In the genomic region with DNA sequence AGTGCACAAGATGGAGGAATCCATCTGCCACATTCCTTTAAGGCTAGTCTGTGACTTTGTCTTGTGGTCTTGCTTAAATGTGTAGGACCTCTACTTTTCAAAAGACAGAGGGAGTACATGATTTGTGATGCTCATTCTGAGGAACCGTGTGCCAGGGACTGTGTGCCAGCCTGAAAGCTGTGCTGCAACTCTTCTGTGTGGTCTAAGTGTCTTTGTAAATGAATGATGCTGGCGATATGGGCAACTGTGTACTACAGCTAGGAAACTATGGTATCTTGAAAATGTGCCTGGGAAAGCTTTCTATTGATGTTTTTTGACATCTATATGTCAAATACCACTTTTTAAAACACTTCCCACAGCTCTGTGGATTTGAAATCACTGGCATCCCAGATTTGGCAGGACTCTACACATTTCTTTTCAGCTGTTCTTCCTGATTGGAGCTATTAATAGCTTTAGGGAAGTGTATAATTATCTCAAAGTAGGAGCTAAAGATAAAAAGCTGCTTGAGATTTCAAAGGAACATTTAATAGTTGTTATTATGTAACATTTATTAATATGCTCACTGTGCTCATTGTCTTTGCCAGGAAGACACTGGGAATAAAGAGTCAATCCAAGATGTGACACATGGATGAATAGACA, we compare ENCODE assay signal across 35 mouse cellular contexts. TPM values are rescaled to one million over a fixed set of nuclear protein-coding genes. Genes with fewer than 3 reads are reported as not detected.
DNase-seq lines count a peak whose midpoint lies in the region; ATAC-seq and TF ChIP-seq lines count a peak whose summit lies in the region.
"Had no signal": no experiment of that assay in that cellular context is flagged by ENCODE, and none has a peak within 500 bp of the region (broad histone marks: within the 10 kb centered on the region; RNA-seq: fewer than 3 reads in every experiment).

No protein-coding gene starts in this region.

- H3K4me1 ChIP-seq in forebrain, embryonic 14.5 days (ENCODE audit: control insufficient read depth, insufficient read depth, low read length), result no peaks in the 10 kb centered on the region
- no peaks in the 10 kb centered on the region for H3K4me1 ChIP-seq in forebrain, embryonic 10.5 days
- H3K4me1 ChIP-seq in lung, embryonic 14.5 days (ENCODE audit: insufficient read depth), result no peaks in the 10 kb centered on the region
- H3K4me1 ChIP-seq in forebrain, postnatal 0 days (ENCODE audit: insufficient read depth), result peaks cover 5% of the 10 kb centered on the region; the same call in 1 of the 2 replicates
- H3K4me1 ChIP-seq: embryonic facial prominence, embryonic 12.5 days; heart, embryonic 12.5 days; hindbrain, embryonic 13.5 days; limb, embryonic 13.5 days; liver, embryonic 12.5 days; midbrain, embryonic 13.5 days had no signal

- H3K36me3 ChIP-seq in forebrain, embryonic 14.5 days (ENCODE audit: control insufficient read depth, insufficient read depth, low read length), result no peaks in the 10 kb centered on the region
- no peaks in the 10 kb centered on the region for H3K36me3 ChIP-seq in forebrain, embryonic 10.5 days (replicated peaks)
- no peaks in the 10 kb centered on the region for H3K36me3 ChIP-seq in lung, embryonic 14.5 days (ENCODE audit: insufficient read depth)
- no peaks in the 10 kb centered on the region for H3K36me3 ChIP-seq in forebrain, postnatal 0 days (ENCODE audit: insufficient read depth)
- H3K36me3 ChIP-seq: embryonic facial prominence, embryonic 12.5 days; heart, embryonic 12.5 days; hindbrain, embryonic 13.5 days; limb, embryonic 13.5 days; liver, embryonic 12.5 days; midbrain, embryonic 13.5 days had no signal

- H3K4me2 ChIP-seq in forebrain, embryonic 14.5 days (ENCODE audit: low read length), result no peak overlapping the region
- no peak overlapping the region for H3K4me2 ChIP-seq in lung, embryonic 14.5 days
- no peak overlapping the region for H3K4me2 ChIP-seq in forebrain, postnatal 0 days (ENCODE audit: low read depth)
- H3K4me2 ChIP-seq: embryonic facial prominence, embryonic 12.5 days; heart, embryonic 12.5 days; hindbrain, embryonic 13.5 days; limb, embryonic 13.5 days; liver, embryonic 12.5 days; midbrain, embryonic 13.5 days had no signal

- WGBS in forebrain, embryonic 14.5 days, result 84% methylated on average over 2 of the region's 2 CpGs
- WGBS in forebrain, embryonic 10.5 days, result 93% methylated on average over 2 of the region's 2 CpGs
- WGBS in lung, embryonic 14.5 days, result 65% methylated on average over 2 of the region's 2 CpGs
- WGBS in forebrain, postnatal 0 days, result 60% methylated on average over 2 of the region's 2 CpGs

- no peak overlapping the region for H3K27ac ChIP-seq in forebrain, embryonic 14.5 days (ENCODE audit: low read depth, low read length)
- H3K27ac ChIP-seq in forebrain, embryonic 10.5 days, result no peak overlapping the region
- no peak overlapping the region for H3K27ac ChIP-seq in lung, embryonic 14.5 days (ENCODE audit: low read depth)
- H3K27ac ChIP-seq in forebrain, postnatal 0 days (ENCODE audit: low read depth, low read length), result peak overlapping the region; percentile 43; the same call in 1 of the 2 replicates
- H3K27ac ChIP-seq: embryonic facial prominence, embryonic 12.5 days; hindbrain, embryonic 13.5 days; kidney, postnatal 0 days; limb, embryonic 13.5 days; liver, embryonic 12.5 days; midbrain, embryonic 13.5 days; stomach, postnatal 0 days had no signal

- TF ChIP-seq POLR2A in brain, embryonic 14.5 days (IDR thresholded peaks at IDR 0.05; ENCODE audit: borderline replicate concordance, extremely low read depth, insufficient read depth, insufficient read length, poor library complexity, severe bottlenecking), result no peak

- 0 out of 2 replicates have a peak, but pooled peaks have one; percentile 18 for ATAC-seq in forebrain, embryonic 14.5 days
- ATAC-seq in lung, embryonic 14.5 days (ENCODE audit: insufficient read depth), result no peak
- peak; percentile 88 for ATAC-seq in forebrain, postnatal 0 days
- ATAC-seq: intestine, embryonic 16.5 days; liver, embryonic 12.5 days; liver, postnatal 0 days; midbrain, embryonic 13.5 days; Patski had no signal

- H3K27me3 ChIP-seq in forebrain, embryonic 14.5 days (replicated peaks; ENCODE audit: control insufficient read depth, insufficient read depth, low read length), result no peaks in the 10 kb centered on the region
- H3K27me3 ChIP-seq in forebrain, embryonic 10.5 days (ENCODE audit: poor library complexity, severe bottlenecking), result no peaks in the 10 kb centered on the region
- no peaks in the 10 kb centered on the region for H3K27me3 ChIP-seq in lung, embryonic 14.5 days (ENCODE audit: insufficient read depth, low read length)
- no peaks in the 10 kb centered on the region for H3K27me3 ChIP-seq in forebrain, postnatal 0 days (ENCODE audit: insufficient read depth, low read length)
- H3K27me3 ChIP-seq: embryonic facial prominence, embryonic 12.5 days; heart, embryonic 12.5 days; hindbrain, embryonic 13.5 days; limb, embryonic 13.5 days; liver, embryonic 12.5 days; midbrain, embryonic 13.5 days; Patski had no signal

- H3K9me3 ChIP-seq in forebrain, embryonic 14.5 days (replicated peaks; ENCODE audit: control insufficient read depth, low read length), result no peaks in the 10 kb centered on the region
- H3K9me3 ChIP-seq in forebrain, embryonic 10.5 days, result no peaks in the 10 kb centered on the region
- H3K9me3 ChIP-seq in lung, embryonic 14.5 days (ENCODE audit: low read depth, low read length), result no peaks in the 10 kb centered on the region
- H3K9me3 ChIP-seq in forebrain, postnatal 0 days (ENCODE audit: low read length), result no peaks in the 10 kb centered on the region
- H3K9me3 ChIP-seq: embryonic facial prominence, embryonic 12.5 days; heart, embryonic 12.5 days; hindbrain, embryonic 13.5 days; limb, embryonic 13.5 days; liver, embryonic 12.5 days; midbrain, embryonic 13.5 days had no signal

- peak; percentile 45 for DNase-seq in forebrain, embryonic 14.5 days (ENCODE audit: low spot score)
- no peak for DNase-seq in forebrain, embryonic 10.5 days (ENCODE audit: extremely low spot score, low spot score)
- DNase-seq in lung, embryonic 14.5 days, result peak; percentile 3
- no peak for DNase-seq in lung, adult 18-20 months
- peak; percentile 37 for DNase-seq in brain, embryonic 14.5 days (ENCODE audit: low read depth)
- peak; percentile 43 for DNase-seq in forebrain, postnatal 0 days
- no peak for DNase-seq in embryo, embryonic 10.5 days (ENCODE audit: low spot score)
- no peak for DNase-seq in layer of hippocampus, adult 8-10 months (ENCODE audit: low spot score in 2 of 2)
- DNase-seq: adrenal gland, postnatal 14 days; cerebellum, adult 8-10 months; cerebellum, postnatal 36 days; embryo, embryonic 11 days; gastrocnemius, postnatal 25 days; heart, adult 18-20 months; heart, postnatal 4 days; kidney, adult 8-10 months; kidney, postnatal 4 days; liver, postnatal 0 days; lung, postnatal 4 days; retina, postnatal 1 day; right cerebral cortex, postnatal 25 days; thymus, adult 2 months; thymus, postnatal 36 days had no signal

- H3K9ac ChIP-seq in forebrain, embryonic 14.5 days (ENCODE audit: low read length), result no peak overlapping the region
- no peak overlapping the region for H3K9ac ChIP-seq in lung, embryonic 14.5 days
- no peak overlapping the region for H3K9ac ChIP-seq in forebrain, postnatal 0 days
- H3K9ac ChIP-seq: embryonic facial prominence, embryonic 12.5 days; heart, embryonic 12.5 days; hindbrain, embryonic 13.5 days; limb, embryonic 13.5 days; liver, embryonic 12.5 days; liver, postnatal 0 days; midbrain, embryonic 13.5 days had no signal

- TF ChIP-seq CTCF in lung, embryonic 14.5 days (IDR thresholded peaks at IDR 0.05; ENCODE audit: low read depth), result no peak
- no peak for TF ChIP-seq CTCF in brain, embryonic 14.5 days (IDR thresholded peaks at IDR 0.05; ENCODE audit: borderline replicate concordance, extremely low read depth, insufficient read depth, insufficient read length)
- TF ChIP-seq CTCF in forebrain, postnatal 0 days (IDR thresholded peaks at IDR 0.05; ENCODE audit: low read depth), result no peak

- no peak overlapping the region for H3K4me3 ChIP-seq in forebrain, embryonic 14.5 days (ENCODE audit: low read depth, low read length)
- no peak overlapping the region for H3K4me3 ChIP-seq in forebrain, embryonic 10.5 days
- no peak overlapping the region for H3K4me3 ChIP-seq in lung, embryonic 14.5 days (ENCODE audit: low read depth, low read length)
- no peak overlapping the region for H3K4me3 ChIP-seq in forebrain, postnatal 0 days (ENCODE audit: low read depth, low read length)
- H3K4me3 ChIP-seq: embryonic facial prominence, embryonic 12.5 days; heart, embryonic 12.5 days; hindbrain, embryonic 13.5 days; limb, embryonic 13.5 days; liver, embryonic 12.5 days; midbrain, embryonic 13.5 days had no signal

RNA-seq across cellular contexts. Expression of a gene that starts 48.9 kb away (rescaled TPM):
- polyA plus RNA-seq in forebrain, embryonic 14.5 days (2014; fragmentation: Nextera tagmentation; extraction: Ambion mirVana), result 3.0 and 4.3 TPM in 2 replicates
- 1.7 and 2.2 TPM in 2 replicates for polyA plus RNA-seq in forebrain, embryonic 10.5 days (2016; fragmentation: Nextera tagmentation; extraction: Ambion mirVana)
- polyA plus RNA-seq in lung, embryonic 14.5 days (2014; fragmentation: Nextera tagmentation; extraction: Ambion mirVana), result 1.2 and 2.4 TPM in 2 replicates
- 7.3 and 7.5 TPM in 2 replicates for polyA plus RNA-seq in brain, embryonic 14.5 days (2012; rRNA removed)
- total RNA-seq in forebrain, postnatal 0 days (2014; rRNA removed), result 3.0 and 13.7 TPM in 2 replicates
- 2.4 and 2.7 TPM in 2 replicates for polyA plus RNA-seq in forebrain, postnatal 0 days (2015; fragmentation: Nextera tagmentation; extraction: Ambion mirVana)
- total RNA-seq in layer of hippocampus, adult 8-10 months (2022), result 10 to 100 TPM; 28.6 to 44.0 (median 37.5) TPM
- total RNA-seq: megakaryocyte-erythroid progenitor cell, adult 5-6 weeks; MEL had no signal

Comparison
In these comparisons a context has a peak if more than half of its experiments do, and no peak if none do; other contexts are left out.
1. DNase-seq: peak in forebrain, embryonic 14.5 days (single experiment), lung, embryonic 14.5 days (single experiment), brain, embryonic 14.5 days (single experiment) and forebrain, postnatal 0 days (single experiment); none in forebrain, embryonic 10.5 days (single experiment), lung, adult 18-20 months (0 of 2), embryo, embryonic 10.5 days (single experiment) and layer of hippocampus, adult 8-10 months (0 of 2).